Mouse (Mus musculus) stomach, adult 2 months (tissue): ENCODE results near the gene Diaph3. TPM values are rescaled to one million over a fixed set of nuclear protein-coding genes. Genes with fewer than 3 reads are reported as not detected.

ENCODE experiments used
- polyA plus RNA-seq: library from polyadenylated mRNA; depleted of rRNA; stranded (reverse); fragments of >200 nt; gene quantifications from 2 replicates; pipeline ENCODE4 v1.2.3, GENCODE M21; 2012; rRNA removed

The Diaph3 gene
- 0.02 and 0.27 TPM in 2 replicates for polyA plus RNA-seq

DNA sequence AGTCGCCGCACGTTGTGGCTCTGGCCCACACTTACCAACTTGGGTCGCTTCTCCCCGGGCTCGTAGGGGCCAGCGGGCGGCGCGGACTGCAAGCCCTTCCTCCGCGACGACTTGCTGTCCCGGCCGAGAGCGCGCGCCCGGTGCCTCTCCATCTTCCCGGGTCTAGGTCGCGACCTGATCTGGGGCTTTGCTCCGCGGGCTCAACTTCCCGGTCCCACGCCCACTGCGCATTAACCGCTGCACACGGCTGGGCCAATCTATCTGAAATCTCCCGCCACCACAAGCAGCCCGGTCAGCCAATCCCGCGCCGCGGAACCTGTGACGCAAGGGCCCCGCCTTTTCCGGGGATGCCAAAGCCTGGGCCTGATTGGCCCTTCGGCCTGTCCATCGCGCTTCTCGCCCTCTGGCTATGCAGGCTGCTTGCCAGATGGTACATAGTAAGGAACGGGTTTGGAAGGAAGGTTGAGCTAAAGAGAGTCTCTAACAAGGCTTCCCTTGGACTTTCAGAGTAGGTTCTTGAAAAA is at the start of gene Diaph3:
Gene Diaph3, minus strand, starts transcription at position 273 of the 524 bp plus-strand sequence.

